Mouse (Mus musculus) forebrain, embryonic 11.5 days (tissue): ENCODE measurements around the gene Sspn. TPM values are rescaled to one million over a fixed set of nuclear protein-coding genes. Genes with fewer than 3 reads are reported as not detected.

ENCODE experiments used
- ATAC-seq: fragments of 200-750 bp; cut with Nextera tagmentation; replicated peaks from 2 replicates; pipeline ENCODE4 v1.8.0; 2017; ENCODE audit warnings: moderate TSS enrichment; ENCODE audit not compliant: low FRiP score
- DNase-seq: peaks from one replicate; pipeline ENCODE4 v3.0.0-alpha.2; 2017; ENCODE audit warnings: low spot score
- H3K27ac ChIP-seq: fragments of 300-500 bp; sonication (generic); 2 replicates; pipeline ENCODE4 v1.5.1; 2014; ENCODE audit warnings: low read depth, low read length
- H3K27me3 ChIP-seq: fragments of 300-500 bp; sonication (generic); 2 replicates; pipeline ENCODE4 v1.6.1; 2014; ENCODE audit warnings: mild to moderate bottlenecking, low read length, mixed read lengths; ENCODE audit not compliant: control insufficient read depth, insufficient read depth
- H3K36me3 ChIP-seq: fragments of 300-500 bp; sonication (generic); 2 replicates; pipeline ENCODE4 v1.6.1; 2014; ENCODE audit warnings: mild to moderate bottlenecking, low read length, moderate library complexity, mixed read lengths; ENCODE audit not compliant: control insufficient read depth, insufficient read depth
- H3K4me1 ChIP-seq: fragments of 300-500 bp; sonication (generic); replicated peaks from 2 replicates; pipeline ENCODE4 v1.6.1; 2014; ENCODE audit warnings: low read length, mixed read lengths; ENCODE audit not compliant: control insufficient read depth, insufficient read depth
- H3K4me2 ChIP-seq: fragments of 300-500 bp; sonication (generic); 2 replicates; pipeline ENCODE4 v1.6.1; 2014; ENCODE audit warnings: low read depth, mild to moderate bottlenecking, low read length, moderate library complexity, mixed read lengths; ENCODE audit not compliant: severe bottlenecking
- H3K4me3 ChIP-seq: fragments of 300-500 bp; sonication (generic); 2 replicates; pipeline ENCODE4 v1.5.1; 2014; ENCODE audit warnings: low read depth, low read length
- H3K9ac ChIP-seq: fragments of 300-500 bp; sonication (generic); 2 replicates; pipeline ENCODE4 v1.6.1; 2014; ENCODE audit warnings: low read length
- H3K9me3 ChIP-seq: fragments of 300-500 bp; sonication (generic); 2 replicates; pipeline ENCODE4 v1.6.1; 2016; ENCODE audit warnings: low read length, mixed read lengths; ENCODE audit not compliant: control insufficient read depth
- whole genome bisulfite sequencing: fragments of 180-500 bp; shearing (Covaris S2); extraction: QIAGEN DNeasy Blood & Tissue Kit; methylation state at CpG from one replicate; pipeline ENCODE4 v1.1.7; 2014; 5-methylcytosine and 5-hydroxymethylcytosine counted together
- polyA plus RNA-seq: library from polyadenylated mRNA; unstranded; fragments of >200 nt; fragmentation: Nextera tagmentation; extraction: Ambion mirVana; gene quantifications from 2 replicates; pipeline ENCODE4 v1.2.1, GENCODE M21; 2014

Sspn gene
- polyA plus RNA-seq, 1 experiment from 2014 or later: 2.0 TPM

DNA sequence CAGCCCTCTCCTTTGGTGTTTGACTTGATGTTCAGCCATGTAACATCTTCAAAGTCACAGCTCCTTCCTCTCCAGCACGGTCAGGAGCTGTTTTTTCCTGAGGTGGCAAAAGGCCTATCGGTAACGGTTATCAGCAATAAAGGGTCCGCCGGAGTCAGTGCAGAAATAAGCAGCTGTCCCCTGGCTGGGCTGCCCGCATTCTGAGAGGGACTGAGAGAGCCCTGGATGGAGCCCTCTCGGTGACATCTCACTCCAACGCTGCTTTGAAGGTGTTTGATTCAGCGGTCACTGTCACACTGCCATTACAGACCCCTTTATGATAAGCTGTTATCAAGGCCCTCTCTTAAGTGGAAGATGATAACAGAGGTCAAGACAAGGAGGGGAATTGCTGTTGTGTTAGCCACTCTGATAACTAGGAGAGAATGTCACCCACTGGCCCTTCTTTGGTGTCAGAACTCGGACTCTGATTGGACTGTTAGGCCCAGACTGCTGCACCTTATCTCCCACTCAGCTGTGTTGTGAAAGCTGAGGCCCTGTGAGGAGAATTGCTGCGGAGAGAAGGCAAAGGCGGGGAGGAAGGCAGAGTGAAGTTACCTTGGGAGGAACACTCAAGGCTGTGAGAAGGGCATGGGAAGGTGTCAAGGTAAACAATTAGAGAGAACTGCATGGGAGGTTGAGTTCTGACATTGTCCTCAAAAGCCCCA lies 11.0 kb downstream of the Sspn start:
- no peak overlapping the region for H3K4me2 ChIP-seq
- H3K36me3 ChIP-seq: no peaks in the 10 kb centered on the region
- H3K4me1 ChIP-seq: no peaks in the 10 kb centered on the region
- H3K27me3 ChIP-seq: no peaks in the 10 kb centered on the region
- ATAC-seq (no peak), DNase-seq (peak; percentile 36)
- H3K4me3 ChIP-seq: no peak overlapping the region
- H3K9me3 ChIP-seq: no peaks in the 10 kb centered on the region
- WGBS: 86% methylated on average over 12 of the region's 12 CpGs
- H3K9ac ChIP-seq: no peak overlapping the region
- H3K27ac ChIP-seq: no peak overlapping the region

DNA sequence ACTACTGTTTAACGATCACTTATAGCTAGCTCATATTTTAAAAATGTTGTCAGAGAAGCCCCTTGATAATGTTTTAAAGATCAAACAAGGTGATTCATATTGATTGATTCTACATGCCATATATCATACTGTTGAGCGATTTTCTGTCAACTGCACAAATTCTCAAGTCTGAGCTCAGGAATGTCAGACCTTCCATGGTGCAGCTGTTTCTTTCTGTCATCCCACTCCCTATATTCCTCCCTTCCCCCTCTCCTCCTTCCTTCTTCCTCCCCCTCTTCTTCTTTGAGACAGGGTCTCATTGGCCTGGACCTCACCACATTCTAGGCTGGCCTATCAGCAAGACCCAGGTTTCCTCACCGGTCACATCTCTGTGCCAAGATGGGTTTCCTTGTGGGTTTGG lies 12.0 kb downstream of the Sspn start:
- Histone ChIP-seq H3K4me1 (no peaks in the 10 kb centered on the region), H3K9me3 (no peaks in the 10 kb centered on the region), H3K4me2 (no peak overlapping the region), H3K36me3 (no peaks in the 10 kb centered on the region), H3K4me3 (no peak overlapping the region), H3K27ac (no peak overlapping the region), H3K9ac (no peak overlapping the region), H3K27me3 (no peaks in the 10 kb centered on the region)
- DNase-seq (no peak), ATAC-seq (no peak)
- 95% methylated on average over 3 of the region's 3 CpGs for WGBS

DNA sequence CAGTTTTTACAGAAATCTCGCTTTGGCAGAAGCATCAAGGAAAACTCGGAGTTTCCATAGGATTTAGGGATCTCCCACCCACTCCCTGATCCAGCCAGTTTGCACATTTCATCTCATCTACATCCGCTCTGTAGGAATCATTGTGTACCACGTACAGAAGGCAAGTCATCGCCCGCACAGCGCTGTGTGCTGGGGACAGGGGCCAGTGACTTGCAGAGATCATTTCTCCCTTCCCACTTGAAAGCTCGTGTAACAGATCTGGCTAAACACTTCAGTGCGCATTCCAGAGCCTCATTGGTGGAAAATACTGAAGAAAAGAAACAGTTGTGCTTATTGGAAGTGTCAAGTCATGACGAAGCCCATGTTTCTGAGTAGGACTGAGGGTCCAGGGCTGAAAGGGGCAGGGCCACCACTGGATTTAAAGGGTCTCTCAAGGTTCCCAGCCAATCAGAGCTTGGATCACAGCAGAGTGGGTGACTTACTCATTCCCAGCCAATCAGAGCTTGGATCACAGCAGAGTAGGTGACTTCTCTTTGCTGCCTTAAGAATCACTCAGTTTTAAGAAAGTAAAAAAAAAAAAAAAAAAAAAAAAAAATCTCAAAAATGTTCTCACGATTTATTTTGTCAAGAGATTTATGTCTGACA lies 14.4 kb downstream of the Sspn start:
- H3K4me2 ChIP-seq: no peak overlapping the region
- H3K36me3 ChIP-seq: no peaks in the 10 kb centered on the region
- DNase-seq (no peak), ATAC-seq (no peak)
- WGBS: 86% methylated on average over 11 of the region's 11 CpGs
- no peak overlapping the region for H3K9ac ChIP-seq
- no peaks in the 10 kb centered on the region for H3K4me1 ChIP-seq
- H3K27ac ChIP-seq: no peak overlapping the region
- no peaks in the 10 kb centered on the region for H3K9me3 ChIP-seq
- no peaks in the 10 kb centered on the region for H3K27me3 ChIP-seq
- no peak overlapping the region for H3K4me3 ChIP-seq

DNA sequence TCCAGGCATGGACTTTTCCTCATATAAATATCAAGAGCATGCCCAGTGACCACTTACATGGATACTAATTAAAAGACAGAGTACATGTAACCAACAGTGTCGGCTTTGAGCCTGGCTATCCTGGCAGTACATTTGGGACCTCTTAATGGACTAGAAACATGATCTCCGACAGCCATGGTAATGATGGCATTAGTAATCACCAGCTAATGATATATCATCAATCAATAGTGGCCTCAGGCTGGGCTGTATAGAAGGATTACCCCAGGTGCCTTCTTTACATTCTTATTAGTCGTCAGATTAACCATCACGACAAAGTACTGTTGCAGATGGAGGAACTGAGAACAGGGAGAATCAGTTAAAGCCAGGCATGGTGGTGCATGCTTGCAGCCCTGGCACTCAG lies 17.6 kb downstream of the Sspn start:
- H3K4me3 ChIP-seq: no peak overlapping the region
- H3K36me3 ChIP-seq: no peaks in the 10 kb centered on the region
- no peaks in the 10 kb centered on the region for H3K27me3 ChIP-seq
- 46% methylated on average over 4 of the region's 4 CpGs for WGBS
- H3K27ac ChIP-seq: no peak overlapping the region
- no peaks in the 10 kb centered on the region for H3K9me3 ChIP-seq
- DNase-seq (no peak), ATAC-seq (no peak)
- no peak overlapping the region for H3K4me2 ChIP-seq
- 0 out of 2 replicates have a peak, but pooled peaks cover 2% of the 10 kb centered on the region for H3K4me1 ChIP-seq
- no peak overlapping the region for H3K9ac ChIP-seq

DNA sequence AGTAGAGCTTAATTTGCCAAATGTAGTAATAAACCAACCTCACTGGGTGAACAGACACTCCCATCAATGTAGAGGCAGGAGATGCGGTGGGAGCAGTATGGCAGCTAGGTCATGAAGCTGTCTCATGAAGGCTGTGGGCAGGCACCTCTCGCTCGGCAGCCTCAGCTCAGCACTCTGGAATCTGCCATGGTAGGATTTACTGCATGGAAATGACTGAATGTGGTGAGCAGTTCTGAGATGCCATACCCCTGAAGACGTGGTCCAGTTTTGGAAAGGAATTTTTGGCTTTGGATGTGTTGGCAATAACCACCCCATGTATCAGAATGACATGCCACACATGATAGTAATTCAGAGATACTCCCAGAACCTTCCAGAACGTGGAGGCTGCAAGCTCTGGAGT lies 19.2 kb downstream of the Sspn start:
- ATAC-seq (no peak), DNase-seq (no peak)
- Histone ChIP-seq H3K27ac (no peak overlapping the region), H3K4me3 (no peak overlapping the region), H3K4me2 (no peak overlapping the region), H3K27me3 (no peaks in the 10 kb centered on the region), H3K9me3 (no peaks in the 10 kb centered on the region), H3K9ac (no peak overlapping the region), H3K36me3 (no peaks in the 10 kb centered on the region), H3K4me1 (0 out of 2 replicates have a peak, but pooled peaks cover 2% of the 10 kb centered on the region)
- 83% methylated on average over 5 of the region's 5 CpGs for WGBS

DNA sequence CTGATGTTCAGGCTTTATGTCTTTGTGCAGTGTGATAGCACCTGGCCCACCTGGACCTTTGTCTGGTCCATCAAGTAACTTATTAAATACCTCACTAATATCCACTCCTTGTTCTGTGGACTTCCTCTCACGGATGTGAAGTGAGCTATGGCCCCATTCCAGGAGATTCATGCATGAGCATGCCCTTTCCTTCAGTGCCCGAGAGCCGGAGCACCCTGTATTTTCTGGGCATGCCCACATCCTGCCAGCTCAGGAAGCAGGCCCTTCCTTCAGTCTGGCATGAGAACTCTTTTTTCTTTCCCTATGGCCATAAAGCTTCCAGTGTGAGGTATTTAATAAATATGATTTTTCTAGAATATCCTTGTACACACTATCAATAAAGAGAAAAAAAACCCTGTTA lies 21.2 kb downstream of the Sspn start:
- H3K9ac ChIP-seq: no peak overlapping the region
- no peaks in the 10 kb centered on the region for H3K36me3 ChIP-seq
- no peaks in the 10 kb centered on the region for H3K9me3 ChIP-seq
- H3K27me3 ChIP-seq: no peaks in the 10 kb centered on the region
- no peak overlapping the region for H3K4me2 ChIP-seq
- H3K27ac ChIP-seq: no peak overlapping the region
- no peak for ATAC-seq
- no peak overlapping the region for H3K4me3 ChIP-seq
- 0 out of 2 replicates have a peak, but pooled peaks cover 2% of the 10 kb centered on the region for H3K4me1 ChIP-seq
- DNase-seq: no peak
- 91% methylated on average over 3 of the region's 3 CpGs for WGBS

DNA sequence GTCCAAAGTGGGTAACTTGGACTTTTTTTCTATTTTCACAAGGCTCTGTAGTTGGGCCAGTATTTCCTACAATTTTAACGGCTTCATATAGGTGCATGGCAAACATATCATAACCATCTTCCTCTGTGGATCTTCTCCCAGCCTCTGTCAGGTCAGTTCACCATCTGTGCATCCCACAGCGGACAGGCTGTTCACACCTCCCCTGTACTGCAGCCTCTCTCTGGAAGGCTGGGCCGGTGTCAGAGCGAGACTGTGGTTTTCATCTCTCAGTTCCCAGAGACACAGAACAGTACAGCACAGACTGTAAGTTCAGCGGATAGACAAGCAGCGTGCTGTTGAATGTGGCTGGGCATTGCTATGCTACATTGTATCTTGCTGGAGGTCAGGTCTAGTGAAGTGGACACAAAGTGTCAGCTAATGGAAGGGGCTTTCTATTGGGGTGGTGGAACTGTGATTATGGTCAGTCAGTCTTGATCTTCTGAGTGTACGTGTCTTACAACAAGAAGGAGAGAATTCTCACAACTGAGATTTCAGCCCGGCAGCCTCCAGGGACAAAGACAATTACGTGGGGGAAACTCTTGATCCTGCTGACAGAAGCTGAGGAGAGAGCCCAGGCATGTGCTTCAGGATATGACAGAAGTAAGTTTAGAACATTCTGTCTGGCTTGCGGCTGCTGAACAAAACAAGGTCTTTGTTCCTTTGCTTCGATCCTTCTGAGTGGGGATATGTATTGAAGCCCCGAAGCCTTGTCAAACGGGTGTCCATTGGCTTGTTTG lies 21.9 kb downstream of the Sspn start:
- DNase-seq (no peak), ATAC-seq (no peak)

DNA sequence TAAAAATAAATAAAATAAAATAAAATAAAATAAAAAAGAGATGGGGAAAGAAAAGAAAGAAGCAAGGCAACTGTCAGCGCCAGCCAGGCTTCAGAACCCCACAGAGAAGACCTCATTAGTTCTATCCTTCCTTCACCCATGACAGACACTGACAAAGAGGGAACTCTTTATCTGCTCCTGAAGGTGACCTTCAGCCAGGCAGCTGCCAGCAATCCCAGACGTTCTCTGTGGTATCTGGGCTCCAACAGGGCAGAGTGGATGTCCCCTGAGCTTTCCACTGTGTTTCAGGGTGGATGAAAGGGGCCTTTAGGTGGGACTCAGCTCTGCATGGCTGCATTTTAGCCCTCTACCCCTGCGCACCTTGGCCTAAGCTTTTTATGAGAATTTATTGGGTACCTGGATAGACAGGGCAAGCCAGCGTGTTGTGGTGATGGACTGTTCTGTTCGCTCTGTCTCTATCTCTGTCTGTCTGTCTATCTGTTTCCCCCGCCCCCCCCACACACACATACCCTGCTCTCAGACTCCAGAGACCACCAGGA lies 26.1 kb downstream of the Sspn start:
- Histone ChIP-seq H3K36me3 (no peaks in the 10 kb centered on the region), H3K9me3 (no peaks in the 10 kb centered on the region), H3K4me3 (no peak overlapping the region), H3K27ac (no peak overlapping the region), H3K4me1 (0 out of 2 replicates have a peak, but pooled peaks cover 2% of the 10 kb centered on the region), H3K4me2 (no peak overlapping the region), H3K9ac (no peak overlapping the region), H3K27me3 (no peaks in the 10 kb centered on the region)
- WGBS: 72% methylated on average over 6 of the region's 6 CpGs
- DNase-seq: no peak
- ATAC-seq: no peak

More for the DNA sequence above, 21.9 kb downstream of the Sspn start:
- H3K4me3 ChIP-seq: no peak overlapping the region
- H3K9ac ChIP-seq: no peak overlapping the region
- H3K4me2 ChIP-seq: no peak overlapping the region
- H3K27me3 ChIP-seq: no peaks in the 10 kb centered on the region
- 0 out of 2 replicates have a peak, but pooled peaks cover 2% of the 10 kb centered on the region for H3K4me1 ChIP-seq
- H3K36me3 ChIP-seq: no peaks in the 10 kb centered on the region
- no peaks in the 10 kb centered on the region for H3K9me3 ChIP-seq
- WGBS: 70% methylated on average over 13 of the region's 13 CpGs
- H3K27ac ChIP-seq: no peak overlapping the region
